Mouse (Mus musculus) subcutaneous adipose tissue, adult 2 months (tissue): ENCODE measurements around the gene Kdm5d. TPM values are rescaled to one million over a fixed set of nuclear protein-coding genes. Genes with fewer than 3 reads are reported as not detected.

Source experiments
- polyA plus RNA-seq: library from polyadenylated mRNA; depleted of rRNA; stranded (reverse); fragments of >200 nt; gene quantifications from 2 replicates; pipeline ENCODE4 v1.2.3, GENCODE M21; 2012; ENCODE audit warnings: low replicate concordance; rRNA removed

Kdm5d gene
- polyA plus RNA-seq = not detected in 2 replicates

GRCm38 (mm10) chrY:897393-898227 is at the start of gene Kdm5d:
Gene Kdm5d, plus strand, starts transcription at chrY:897788.

Other genes starting within 250 kb of the Kdm5d start
- gene Zfy1, start 100.4 kb upstream of the Kdm5d start, polyA plus RNA-seq = not detected in 2 replicates
- not detected in 2 replicates for gene Uba1y, start 79.1 kb upstream of the Kdm5d start, polyA plus RNA-seq
- gene Eif2s3y, start 112.8 kb downstream of the Kdm5d start, polyA plus RNA-seq = not detected in 2 replicates